Mouse (Mus musculus) spleen, adult 12 weeks (tissue): Measurements from ENCODE around the gene Fam192a.

Experiments
- DNase-seq: peaks from one replicate; pipeline ENCODE4 v3.0.0; 2022; ENCODE audit warnings: low spot score

The Fam192a gene

DNA sequence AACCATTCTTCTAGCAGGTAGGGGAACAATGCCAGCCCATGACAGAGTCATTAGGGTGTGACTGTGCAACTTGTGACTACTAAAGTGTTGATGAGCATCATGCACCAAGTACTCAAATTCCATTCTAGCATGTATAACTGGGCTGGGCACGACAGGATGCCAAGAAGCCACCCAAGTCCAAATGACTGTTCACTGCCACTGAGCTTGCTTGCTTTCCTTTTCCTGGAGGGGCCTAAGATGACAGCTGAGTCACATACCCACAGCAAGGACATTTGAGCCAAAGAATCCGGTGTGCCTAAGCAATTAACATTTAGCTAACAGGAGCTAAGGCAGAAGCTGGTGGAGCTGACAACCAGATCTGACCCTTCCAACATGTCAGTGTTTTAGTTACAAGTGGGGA lies 29.9 kb downstream of the Fam192a start:
- DNase-seq, result no peak

DNA sequence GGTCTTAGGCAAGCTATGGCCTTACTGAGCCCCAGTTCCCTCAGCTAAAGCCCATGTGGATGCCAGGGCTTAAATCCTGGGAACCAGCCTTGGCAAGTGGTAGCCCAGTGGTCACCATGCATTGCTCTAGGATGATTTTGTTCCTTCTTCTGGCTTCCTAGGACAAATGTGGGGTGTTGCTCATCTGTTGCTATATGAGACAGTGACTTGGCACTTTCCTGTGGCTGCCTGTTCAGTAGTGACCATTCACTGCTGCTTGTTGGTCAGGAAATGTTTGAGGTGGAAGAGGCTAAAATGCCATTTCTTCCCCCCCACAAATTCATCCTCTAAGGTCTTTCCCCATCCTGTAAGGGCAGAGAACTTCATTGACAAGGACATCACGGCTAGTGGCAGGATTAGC lies 32.4 kb downstream of the Fam192a start:
- no peak for DNase-seq

DNA sequence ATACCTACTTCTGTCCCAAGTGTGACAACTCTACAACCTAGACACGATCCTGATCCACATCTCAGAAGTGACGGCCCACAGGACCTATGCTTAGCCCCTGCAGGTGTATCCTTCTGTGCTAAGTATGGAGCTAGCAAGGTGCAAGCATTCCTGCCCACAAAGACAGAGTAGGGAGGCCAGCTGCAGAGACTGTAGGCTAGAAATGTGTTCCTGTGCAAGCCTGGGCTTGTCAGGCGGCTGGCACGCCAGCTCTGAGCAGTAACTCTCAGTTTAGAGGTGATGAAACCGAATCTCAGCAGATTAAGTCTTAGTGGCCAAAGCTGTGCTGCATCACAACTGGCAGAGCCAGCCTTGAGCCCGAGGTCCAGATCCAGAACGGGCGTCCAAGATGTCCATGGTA lies 33.7 kb downstream of the Fam192a start:
- DNase-seq, result no peak

- no peak for DNase-seq
Measured at GRCm38 (mm10) chr8:94567159-94567849, 34.5 kb downstream of the Fam192a start.

GRCm38 (mm10) chr8:94566446-94567158 lies 35.2 kb downstream of the Fam192a start:
- no peak for DNase-seq

DNA sequence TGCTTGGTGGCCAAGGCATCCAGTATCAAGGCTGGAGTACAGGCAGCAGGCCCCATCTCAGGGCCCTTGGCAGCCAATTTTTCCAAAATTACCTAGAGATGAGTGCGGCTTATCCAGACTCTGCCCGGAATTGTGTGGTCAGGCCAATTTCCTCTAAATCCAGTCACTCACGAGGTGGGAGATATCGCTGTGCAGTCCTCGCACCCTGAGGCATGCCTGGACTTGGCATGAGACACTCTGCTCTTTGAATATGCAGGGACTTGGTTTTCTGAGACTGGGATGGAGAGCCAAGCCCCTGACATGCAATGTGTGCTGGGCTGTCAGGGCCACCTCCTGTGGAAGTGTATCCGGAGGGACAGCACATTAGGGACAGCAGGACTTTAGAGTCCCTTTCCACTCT lies 35.8 kb downstream of the Fam192a start:
- no peak for DNase-seq

- DNase-seq, result no peak
Measured at GRCm38 (mm10) chr8:94564421-94564820, 37.4 kb downstream of the Fam192a start.

DNA sequence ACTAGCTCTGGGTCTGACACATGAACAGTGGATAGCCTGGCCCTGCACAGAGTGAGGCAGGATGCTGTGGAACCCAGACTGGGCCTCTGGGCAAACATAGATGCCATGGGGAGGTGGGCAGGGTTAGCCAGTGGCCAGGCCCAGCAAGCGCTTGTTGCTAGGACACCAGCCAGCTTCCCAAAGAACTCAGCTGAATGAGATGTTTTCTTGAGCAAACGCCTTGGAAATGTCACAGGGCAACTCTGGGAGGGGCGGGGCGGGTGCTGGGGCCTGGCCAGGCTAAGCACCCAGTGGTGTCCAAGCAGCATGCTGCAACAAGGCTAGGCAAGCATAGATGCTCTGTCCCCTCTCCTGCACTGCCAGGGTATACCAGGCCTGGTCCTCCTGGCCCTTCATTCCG lies 40.5 kb downstream of the Fam192a start:
- DNase-seq, result no peak

GRCm38 (mm10) chr8:94557281-94557680 lies 44.5 kb downstream of the Fam192a start:
- DNase-seq, result no peak

- DNase-seq, result no peak
Measured at GRCm38 (mm10) chr8:94552696-94553095, 49.1 kb downstream of the Fam192a start.

DNA sequence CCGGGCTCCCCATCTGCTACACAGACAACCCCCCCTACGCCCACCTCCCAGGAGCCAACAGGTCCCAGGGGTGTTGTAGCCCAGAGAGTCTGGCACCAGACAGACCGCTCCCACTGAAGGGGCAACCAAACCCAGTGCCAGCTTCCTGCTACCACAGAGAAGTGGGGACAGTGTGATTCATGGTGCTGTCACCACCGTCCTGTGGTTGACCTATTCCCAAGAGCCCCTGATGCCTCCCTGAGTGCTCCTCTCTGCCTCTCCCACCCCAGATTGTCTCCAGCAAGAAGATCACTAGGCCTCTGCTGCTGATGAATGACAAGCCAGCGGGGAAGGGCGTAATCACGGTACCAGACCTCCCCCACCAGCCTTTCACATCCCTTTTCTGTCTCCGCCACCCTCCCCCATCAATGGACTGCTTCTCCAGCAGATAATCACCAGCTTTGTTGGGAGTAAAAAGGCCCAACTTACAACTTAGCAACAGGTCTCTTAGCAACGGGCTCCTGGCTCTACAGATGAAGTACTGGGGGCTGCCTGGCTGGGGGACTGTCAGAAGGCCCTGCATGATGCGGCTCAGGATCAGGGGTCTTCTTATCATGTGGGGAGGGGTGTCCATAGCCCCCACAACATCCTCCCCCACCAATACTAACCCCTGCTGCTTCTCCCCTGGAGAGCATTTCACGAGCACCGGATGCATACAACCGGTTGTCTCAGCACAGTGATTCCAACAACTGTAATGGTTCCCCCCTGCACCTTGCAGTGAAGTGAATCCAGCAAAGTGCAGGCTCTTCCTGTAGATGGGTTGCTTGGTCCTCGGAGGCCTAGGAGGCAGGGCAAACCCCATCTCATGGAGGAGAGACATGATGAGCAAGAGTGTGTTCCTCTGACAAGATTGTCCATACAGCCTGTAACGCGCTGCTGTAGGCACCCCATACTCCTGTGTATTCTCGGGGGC lies 50.0 kb downstream of the Fam192a start:
- no peak for DNase-seq

DNA sequence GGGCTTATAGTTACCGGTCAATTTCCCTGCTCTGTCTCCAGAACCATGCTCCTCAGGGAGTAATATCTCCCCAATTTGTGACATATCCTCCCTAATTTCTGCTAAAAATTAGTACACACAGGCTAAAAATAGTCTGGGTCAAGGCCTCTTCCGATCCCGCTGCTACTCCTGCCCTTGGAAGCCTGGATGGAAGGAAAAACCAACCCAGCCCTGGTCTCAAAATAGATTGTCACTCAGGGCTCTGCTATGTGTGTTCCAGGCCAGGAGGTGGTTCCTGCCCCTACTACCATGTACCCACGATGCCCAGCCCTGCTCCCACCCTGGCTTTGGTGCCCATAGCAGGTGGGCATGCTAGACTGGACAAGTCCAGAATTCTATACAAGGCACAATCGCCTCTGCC lies 51.8 kb downstream of the Fam192a start:
- no peak for DNase-seq

GRCm38 (mm10) chr8:94549482-94549881 lies 52.3 kb downstream of the Fam192a start:
- DNase-seq, result no peak

- no peak for DNase-seq
Measured at GRCm38 (mm10) chr8:94549041-94549440, 52.8 kb downstream of the Fam192a start.

DNA sequence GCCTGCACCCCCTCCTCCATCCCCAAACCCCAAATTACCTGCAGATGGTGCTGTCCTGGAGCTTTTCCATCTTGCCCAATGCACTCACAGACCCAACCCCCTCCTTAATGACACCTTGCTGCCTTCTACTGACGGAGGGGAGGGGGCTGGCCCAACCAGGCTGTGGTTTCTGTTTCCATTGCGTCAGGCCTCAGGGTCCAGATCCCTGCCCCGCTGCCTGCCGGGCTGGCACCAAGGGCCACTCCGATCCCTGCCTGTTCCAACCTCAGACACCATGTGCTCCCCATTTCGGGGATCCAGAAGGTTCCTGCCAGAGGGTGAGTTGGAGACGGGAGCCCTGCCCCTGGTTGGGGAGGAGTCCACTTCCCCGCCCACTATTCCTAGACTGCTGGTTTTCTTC lies 57.8 kb downstream of the Fam192a start:
- no peak for DNase-seq

DNA sequence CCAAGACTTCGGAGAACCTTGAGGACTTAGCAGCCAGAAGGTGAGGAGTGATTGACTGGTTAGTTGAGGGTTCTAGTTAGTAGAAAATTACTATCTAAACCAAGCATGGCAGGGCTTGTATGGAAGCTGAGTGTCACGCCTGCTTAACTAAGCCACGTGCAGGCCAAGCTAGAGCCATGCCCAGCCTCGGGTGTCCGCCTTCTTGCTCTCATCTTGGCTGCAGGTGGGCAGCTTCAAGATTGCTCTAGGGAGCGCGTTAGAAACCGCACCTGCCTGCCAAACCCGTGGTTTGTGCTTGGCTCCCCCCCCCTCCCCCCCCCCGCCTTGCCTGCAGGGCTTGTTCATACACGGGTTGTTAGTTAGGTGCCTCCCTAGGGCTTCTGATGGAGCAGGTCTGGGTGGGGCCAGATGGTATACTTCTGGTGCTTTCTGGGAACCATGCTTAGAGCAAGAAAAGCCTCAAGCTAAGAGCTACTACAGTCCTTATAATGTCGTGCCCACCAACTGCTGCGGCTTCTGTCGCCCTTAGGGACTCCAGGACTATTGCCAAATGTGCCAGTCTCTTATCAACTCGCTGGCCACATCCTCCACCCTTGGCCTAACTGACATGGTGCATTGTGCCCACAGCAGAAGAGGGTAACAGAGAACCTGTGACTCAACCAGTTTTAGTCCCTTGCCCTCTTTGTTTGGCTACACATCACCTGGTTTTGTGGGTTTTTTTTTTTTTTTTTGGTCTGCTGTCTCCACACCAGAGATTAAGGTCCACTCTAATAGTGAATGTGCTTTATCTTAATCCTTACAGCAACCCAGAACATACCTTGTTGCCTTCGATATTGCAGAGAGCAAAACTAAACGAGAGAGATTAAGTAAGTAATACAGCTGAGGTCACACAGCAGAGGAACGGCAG lies 60.7 kb downstream of the Fam192a start:
- DNase-seq, result no peak

GRCm38 (mm10) chr8:94540025-94540424 lies 61.8 kb downstream of the Fam192a start:
- no peak for DNase-seq

- no peak for DNase-seq
Measured at GRCm38 (mm10) chr8:94537456-94537855, 64.3 kb downstream of the Fam192a start.

DNA sequence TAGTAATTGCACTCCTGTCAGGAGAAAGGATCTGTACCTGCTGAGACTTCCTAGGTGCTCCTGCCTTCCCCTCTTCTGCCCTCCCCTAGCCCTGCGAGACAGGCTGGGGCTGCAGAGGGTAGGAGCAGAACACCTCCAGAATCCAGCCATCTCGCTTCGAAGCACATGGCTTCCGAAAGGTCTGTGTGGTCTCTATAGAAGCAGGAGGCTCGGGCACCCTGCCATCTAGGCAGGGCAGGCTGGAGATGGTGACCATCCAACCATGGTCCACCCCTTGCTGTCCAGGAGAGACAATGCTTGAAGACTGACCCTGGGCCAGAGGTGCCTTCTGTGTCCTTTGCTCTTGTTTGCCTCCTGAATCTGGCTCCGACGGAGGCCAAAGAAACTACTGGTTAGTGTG lies 66.2 kb downstream of the Fam192a start:
- no peak for DNase-seq

DNA sequence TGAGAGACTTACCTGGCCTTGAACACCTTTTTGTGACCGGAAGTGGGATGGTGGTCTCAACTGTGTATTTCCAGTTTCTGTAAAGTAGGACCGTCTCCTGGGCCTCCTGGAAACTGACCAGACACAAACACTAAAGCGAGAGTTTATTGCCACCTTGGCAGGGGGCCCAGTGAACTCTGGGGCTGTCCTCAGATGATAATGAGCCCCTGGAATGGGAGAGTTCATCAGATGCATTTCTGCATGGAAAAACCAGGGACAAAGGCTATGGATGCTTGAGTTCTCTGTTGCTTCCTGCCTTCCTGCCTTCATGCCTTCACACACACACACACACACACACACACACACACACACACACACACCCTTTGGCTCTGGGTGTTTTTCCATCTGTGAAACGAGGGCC lies 67.2 kb downstream of the Fam192a start:
- no peak for DNase-seq

DNA sequence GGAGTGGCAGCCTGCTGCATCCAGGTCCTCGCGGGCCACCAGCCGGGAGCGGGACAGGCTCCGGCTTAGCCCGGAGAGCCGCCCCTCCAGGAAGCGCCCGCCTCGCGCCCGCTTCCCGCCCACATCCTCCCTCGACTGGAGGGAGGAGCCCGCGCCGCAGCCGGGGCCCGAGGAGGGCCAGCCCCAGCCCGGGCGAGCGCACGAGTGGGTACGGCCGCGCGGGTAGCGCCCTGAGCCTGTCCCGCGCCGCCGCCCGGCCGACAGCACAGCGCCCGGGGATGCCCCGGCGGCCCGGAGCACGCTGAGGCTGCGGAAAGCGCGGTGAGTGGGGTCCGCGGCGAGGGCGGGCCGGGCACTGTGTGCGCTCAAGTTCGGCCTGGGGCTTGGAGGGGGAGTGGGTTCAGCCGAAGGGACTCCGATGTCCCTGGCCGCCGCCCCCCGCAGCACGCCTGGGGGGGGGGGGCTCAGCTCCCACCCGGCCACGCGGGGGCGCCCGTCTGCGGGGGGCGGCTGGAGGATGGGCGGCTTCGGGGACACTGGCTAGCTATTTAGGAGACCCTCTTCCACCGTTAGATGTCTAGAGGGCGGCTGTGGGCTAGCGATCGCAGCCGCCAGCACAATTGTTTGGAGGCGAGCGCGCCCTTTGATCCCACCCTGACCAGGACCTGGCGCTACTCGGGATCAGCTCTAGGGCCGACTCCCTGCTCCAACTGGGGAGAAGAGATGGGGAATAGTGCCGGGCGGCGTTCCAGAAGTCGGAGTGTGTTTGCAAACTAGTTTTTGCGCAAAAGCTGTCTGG lies 68.7 kb downstream of the Fam192a start, which contains the start of gene Cpne2:
Gene Cpne2, plus strand, starts transcription at position 118 of the 799 bp plus-strand sequence.
- peak; percentile 53 for DNase-seq
